Mouse (Mus musculus): ENCODE data around the gene Nemp2.
"Not testable (repeated sequence)": the region's sequence is repeated elsewhere in the genome, so short reads cannot be mapped to it uniquely, and the experiment has no call there.

DNA sequence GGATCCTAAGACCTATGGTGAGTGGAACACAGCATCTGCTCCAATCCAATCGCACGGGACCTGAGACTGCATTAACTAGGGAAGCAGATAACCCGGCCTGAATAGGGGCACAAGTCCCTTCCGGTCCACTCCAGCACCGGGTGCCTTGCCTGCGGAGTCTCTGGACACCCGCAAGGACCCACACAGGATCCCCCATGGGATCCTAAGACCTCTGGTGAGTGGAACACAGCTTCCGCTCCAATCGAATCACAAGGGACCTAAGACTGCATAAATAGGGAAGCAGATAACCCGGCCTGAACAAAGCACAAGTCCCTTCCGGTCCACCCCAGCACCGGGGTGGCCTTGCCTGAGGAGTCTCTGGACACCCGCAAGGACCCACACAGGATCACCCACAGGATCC, 64.0 kb downstream of the Nemp2 start:
- not testable (repeated sequence) for TF ChIP-seq ZNF384 (IDR thresholded peaks at IDR 0.05; ENCODE audit: low read depth, low read length); POLR2A (IDR thresholded peaks at IDR 0.05; ENCODE audit: control insufficient read depth in 1 of 2, insufficient read depth in 1 of 2, low read depth in 1 of 2, low read length in 2 of 2, poor library complexity in 1 of 2); SIN3A (IDR thresholded peaks at IDR 0.05; ENCODE audit: low read length); MYC (IDR thresholded peaks at IDR 0.05; ENCODE audit: low read depth, low read length); UBTF (IDR thresholded peaks at IDR 0.05; ENCODE audit: borderline replicate concordance, insufficient read depth, low read depth, low read length); CTCF (IDR thresholded peaks at IDR 0.05 in 2 of 3, conservative IDR thresholded peaks at IDR 0.05 in 1 of 3; ENCODE audit: control insufficient read depth in 1 of 3, insufficient read depth in 1 of 3, low read depth in 2 of 3, low read length in 3 of 3, poor library complexity in 1 of 3, severe bottlenecking in 1 of 3); MAX (IDR thresholded peaks at IDR 0.05; ENCODE audit: low read length); KAT2A (conservative IDR thresholded peaks at IDR 0.05; ENCODE audit: low read depth, low read length); RCOR1 (IDR thresholded peaks at IDR 0.05; ENCODE audit: low read depth, low read length)

Data from MEL (cell line).